Mouse (Mus musculus): ENCODE measurements around the gene Mbd3l1. TPM values are rescaled to one million over a fixed set of nuclear protein-coding genes. Genes with fewer than 3 reads are reported as not detected.
A peak's percentile ranks its signal among the peaks of the same experiment; 100 is the strongest.

Gene Mbd3l1
- polyA plus RNA-seq (2016; fragmentation: Nextera tagmentation; extraction: Ambion mirVana) = not detected in 2 replicates

DNA sequence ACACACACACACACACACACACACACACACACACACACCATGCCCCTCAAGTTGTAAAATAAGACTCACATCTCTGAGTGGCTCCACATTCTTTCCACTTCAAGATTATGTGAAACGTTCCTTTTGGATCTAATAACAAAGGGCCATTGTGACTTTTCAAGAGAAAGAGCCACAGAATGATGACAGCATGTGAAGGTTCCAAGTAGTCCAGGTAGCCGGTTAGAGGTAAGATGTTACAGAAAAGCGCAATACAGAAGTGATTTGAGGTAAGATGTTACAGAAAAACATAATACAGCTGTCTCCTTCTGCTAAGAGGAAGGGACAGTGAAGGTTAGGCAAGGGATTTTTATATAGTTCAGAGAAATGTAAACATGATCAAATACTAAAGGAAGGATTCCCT lies at the start of gene Mbd3l1, which contains the start of gene Zfp558:
Gene Mbd3l1, plus strand, starts transcription at position 192 of the 400 bp plus-strand sequence.
Gene Zfp558, minus strand, starts transcription at position 101 of the 400 bp plus-strand sequence.
- 76% methylated on average over 3 of the region's 3 CpGs for WGBS

DNA sequence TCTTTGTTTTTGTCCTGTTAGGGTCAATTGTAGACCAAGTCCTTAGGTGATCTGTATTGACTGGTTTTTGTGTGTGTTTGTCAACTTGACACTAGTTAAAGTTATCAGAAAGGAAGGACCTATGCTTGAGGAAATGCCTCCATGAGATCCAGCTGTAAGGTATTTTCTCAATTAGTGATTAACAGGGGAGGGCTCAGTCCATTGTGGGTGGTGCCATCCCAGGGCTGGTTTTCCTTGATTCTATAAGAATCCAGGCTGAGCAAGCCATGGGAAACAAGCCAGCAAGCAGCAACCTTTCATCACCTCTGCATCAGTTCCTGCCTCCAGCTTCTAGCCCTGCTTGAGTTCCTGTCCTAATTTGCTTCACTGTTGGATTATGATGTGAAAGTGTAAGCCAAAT lies 47.8 kb upstream of the Mbd3l1 start, which contains the start of gene Mbd3l2:
Gene Mbd3l2, plus strand, starts transcription at position 301 of the 400 bp plus-strand sequence.
- Histone ChIP-seq H3K9me3 (no peaks in the 10 kb centered on the region), H3K27ac (no peak within 1 kb of the TSS), H3K9ac (no peak within 1 kb of the TSS), H3K4me3 (replicated peaks) (no peak within 1 kb of the TSS), H3K36me3 (replicated peaks) (no peaks in the 10 kb centered on the region), H3K4me1 (no peaks in the 10 kb centered on the region), H3K4me2 (no peak within 1 kb of the TSS), H3K27me3 (no peaks in the 10 kb centered on the region)
- ATAC-seq (ENCODE audit: low FRiP score) = no peak

More for the DNA sequence above, at the start of gene Mbd3l1, which contains the start of gene Zfp558:
- no peak within 1 kb of the TSS for H3K4me2 ChIP-seq
- no peak within 1 kb of the TSS for H3K4me3 ChIP-seq (replicated peaks)
- no peak within 1 kb of the TSS for H3K9ac ChIP-seq
- H3K9me3 ChIP-seq = no peaks in the 10 kb centered on the region
- 0 out of 2 replicates have a peak, but pooled peaks cover 2% of the 10 kb centered on the region for H3K27me3 ChIP-seq
- H3K4me1 ChIP-seq = no peaks in the 10 kb centered on the region; the same call in 1 of the 2 replicates
- H3K36me3 ChIP-seq (replicated peaks) = no peaks in the 10 kb centered on the region
- H3K27ac ChIP-seq = no peak within 1 kb of the TSS
- no peak for ATAC-seq (ENCODE audit: low FRiP score)

DNA sequence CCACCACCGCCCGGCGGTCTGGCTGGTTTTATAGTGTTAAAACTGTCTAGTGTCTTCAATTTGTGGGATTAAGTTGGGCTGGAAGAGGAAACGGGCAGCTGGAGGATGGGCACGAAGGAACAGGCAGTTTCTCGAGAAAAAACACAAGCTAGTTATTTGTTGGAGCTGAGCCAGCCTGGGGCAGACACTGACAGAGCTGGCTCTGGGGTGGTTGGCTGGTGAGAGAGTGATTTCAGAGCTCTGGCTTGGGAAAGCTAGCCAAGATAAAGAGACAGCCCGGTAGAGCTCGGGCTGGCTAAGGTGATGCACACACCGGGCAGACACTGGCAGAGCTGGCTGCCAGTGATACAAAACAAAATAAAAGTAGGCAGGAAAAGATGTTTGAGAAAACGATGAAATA lies 46.5 kb upstream of the Mbd3l1 start:
- Histone ChIP-seq H3K9ac (no peak overlapping the region), H3K9me3 (no peaks in the 10 kb centered on the region), H3K36me3 (replicated peaks) (no peaks in the 10 kb centered on the region), H3K27me3 (no peaks in the 10 kb centered on the region), H3K4me3 (replicated peaks) (no peak overlapping the region), H3K27ac (no peak overlapping the region), H3K4me2 (no peak overlapping the region), H3K4me1 (no peaks in the 10 kb centered on the region)
- 79% methylated on average over 10 of the region's 10 CpGs for WGBS
- ATAC-seq (ENCODE audit: low FRiP score) = no peak

DNA sequence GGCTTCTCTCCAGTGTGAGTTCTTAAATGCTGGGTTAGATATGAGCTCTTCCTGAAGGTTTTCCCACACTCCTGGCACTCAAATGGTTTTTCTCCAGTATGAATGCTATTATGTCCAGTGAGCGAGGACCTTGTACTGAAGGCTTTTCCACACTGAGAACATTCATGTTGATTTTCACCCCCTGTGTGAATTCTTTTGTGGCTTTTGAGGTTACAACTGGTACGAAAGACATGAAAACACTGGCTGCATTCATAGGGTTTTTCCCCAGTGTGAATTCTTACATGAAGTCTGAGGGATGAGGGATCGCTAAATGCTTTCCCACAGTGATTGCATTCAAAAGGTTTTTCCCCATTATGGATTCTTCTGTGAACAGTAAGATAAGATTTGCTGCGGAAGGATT lies 21.6 kb upstream of the Mbd3l1 start:
- Histone ChIP-seq H3K9me3 (peaks cover 5% of the 10 kb centered on the region; the same call in 1 of the 2 replicates), H3K27me3 (no peaks in the 10 kb centered on the region), H3K27ac (no peak overlapping the region), H3K9ac (no peak overlapping the region), H3K4me2 (no peak overlapping the region), H3K36me3 (replicated peaks) (peaks cover 49% of the 10 kb centered on the region), H3K4me3 (replicated peaks) (no peak overlapping the region), H3K4me1 (no peaks in the 10 kb centered on the region)
- ATAC-seq (ENCODE audit: low FRiP score) = no peak
- 78% methylated on average over 4 of the region's 4 CpGs for WGBS

DNA sequence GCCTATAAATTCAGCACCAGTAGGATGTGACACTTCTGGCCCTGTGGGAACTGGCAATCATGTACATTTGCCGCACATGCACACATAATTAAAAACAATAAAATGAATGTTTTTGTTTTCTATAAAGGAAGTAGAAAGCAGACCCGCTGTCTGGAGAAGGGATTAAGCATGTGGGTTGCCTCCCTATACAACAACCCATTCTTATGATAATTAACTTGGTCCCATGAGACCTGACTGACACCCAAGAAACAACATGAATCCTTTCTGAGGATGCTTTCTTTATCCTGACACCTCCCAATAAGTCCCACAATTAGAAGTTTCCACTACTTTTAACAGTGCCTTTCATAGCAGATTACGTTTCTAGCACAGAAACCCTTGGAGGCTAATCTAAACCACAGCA lies 10.8 kb upstream of the Mbd3l1 start:
- Histone ChIP-seq H3K9me3 (no peaks in the 10 kb centered on the region), H3K4me3 (replicated peaks) (no peak overlapping the region), H3K36me3 (replicated peaks) (peaks cover 37% of the 10 kb centered on the region), H3K9ac (no peak overlapping the region), H3K4me1 (peaks cover 5% of the 10 kb centered on the region; the same call in 1 of the 2 replicates), H3K27me3 (no peaks in the 10 kb centered on the region), H3K27ac (no peak overlapping the region), H3K4me2 (no peak overlapping the region)
- no peak for ATAC-seq (ENCODE audit: low FRiP score)
- WGBS = 16% methylated on average over 3 of the region's 3 CpGs

DNA sequence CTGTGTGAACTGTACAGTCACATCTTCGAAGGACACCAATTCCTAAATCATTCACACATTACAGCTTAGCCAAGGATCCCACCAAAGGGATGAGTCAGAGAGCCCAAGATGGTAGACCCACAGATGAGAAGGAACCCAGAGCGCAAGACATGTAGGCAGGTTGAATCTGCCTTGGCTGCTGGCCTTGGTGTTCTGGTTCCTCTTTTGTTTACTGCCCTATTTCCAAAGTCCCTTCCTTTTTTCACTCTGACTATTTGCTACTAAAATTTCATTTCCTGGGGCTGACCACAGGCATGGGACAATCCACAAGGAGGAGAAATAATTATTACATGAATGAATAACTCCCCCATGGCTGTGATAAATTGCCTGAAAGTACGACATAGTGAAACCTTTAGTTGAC lies 10.2 kb upstream of the Mbd3l1 start:
- Histone ChIP-seq H3K9me3 (no peaks in the 10 kb centered on the region), H3K4me2 (no peak overlapping the region), H3K27me3 (no peaks in the 10 kb centered on the region), H3K4me3 (replicated peaks) (no peak overlapping the region), H3K27ac (no peak overlapping the region), H3K36me3 (replicated peaks) (peaks cover 34% of the 10 kb centered on the region), H3K9ac (no peak overlapping the region), H3K4me1 (peaks cover 5% of the 10 kb centered on the region; the same call in 1 of the 2 replicates)
- 88% methylated on average over 3 of the region's 3 CpGs for WGBS
- no peak for ATAC-seq (ENCODE audit: low FRiP score)

DNA sequence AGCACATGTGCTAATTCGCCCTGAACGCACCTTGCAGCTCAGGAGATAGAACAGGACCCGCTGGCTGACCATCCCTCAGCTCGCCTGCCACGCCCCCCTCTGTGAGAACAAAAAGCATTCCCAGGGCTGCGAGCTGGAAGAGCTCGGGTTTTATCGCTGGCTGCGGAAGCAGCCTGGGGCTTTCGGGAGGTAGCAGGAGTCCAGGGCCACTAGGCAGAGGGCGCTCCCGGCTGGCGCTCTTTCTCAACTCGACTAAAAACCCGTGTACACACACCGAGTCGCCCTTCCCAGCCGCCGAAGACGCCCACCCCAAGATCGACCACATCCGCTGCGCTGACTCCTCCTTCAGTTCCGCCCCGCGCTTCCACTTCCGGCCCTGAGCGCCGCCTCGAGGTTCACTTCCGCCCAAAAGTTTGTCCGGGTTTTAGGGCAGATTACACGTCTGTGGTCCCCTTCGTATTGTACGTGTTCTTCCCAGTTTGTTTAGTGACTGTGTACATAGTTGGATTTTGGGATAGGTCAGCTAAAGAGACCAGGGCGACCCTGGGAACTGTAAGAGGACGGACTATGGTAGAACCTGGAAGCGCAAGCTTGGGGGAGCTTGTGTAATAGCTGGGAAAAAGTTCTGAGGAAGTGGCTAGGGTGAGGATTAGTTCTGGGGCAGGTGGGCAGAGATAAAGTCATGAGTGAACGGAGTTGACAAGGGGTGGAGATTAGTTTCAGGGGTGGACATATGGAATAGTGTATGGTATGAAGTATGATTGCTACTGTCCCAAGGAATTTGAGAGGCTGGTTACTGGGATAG lies 4.6 kb upstream of the Mbd3l1 start:
- 4% methylated on average over 39 of the region's 39 CpGs for WGBS
- no peaks in the 10 kb centered on the region for H3K9me3 ChIP-seq
- 0 out of 2 replicates have a peak, but pooled peaks cover 2% of the 10 kb centered on the region for H3K36me3 ChIP-seq (replicated peaks)
- H3K9ac ChIP-seq = peak overlapping the region; percentile 68
- H3K27ac ChIP-seq = peak overlapping the region; percentile 96
- peak overlapping the region; percentile 70 for H3K4me2 ChIP-seq
- H3K4me3 ChIP-seq (replicated peaks) = peak overlapping the region; percentile 65
- peak; percentile 97 for ATAC-seq (ENCODE audit: low FRiP score)
- H3K27me3 ChIP-seq = 0 out of 2 replicates have a peak, but pooled peaks cover 2% of the 10 kb centered on the region
- no peaks in the 10 kb centered on the region; the same call in 1 of the 2 replicates for H3K4me1 ChIP-seq

DNA sequence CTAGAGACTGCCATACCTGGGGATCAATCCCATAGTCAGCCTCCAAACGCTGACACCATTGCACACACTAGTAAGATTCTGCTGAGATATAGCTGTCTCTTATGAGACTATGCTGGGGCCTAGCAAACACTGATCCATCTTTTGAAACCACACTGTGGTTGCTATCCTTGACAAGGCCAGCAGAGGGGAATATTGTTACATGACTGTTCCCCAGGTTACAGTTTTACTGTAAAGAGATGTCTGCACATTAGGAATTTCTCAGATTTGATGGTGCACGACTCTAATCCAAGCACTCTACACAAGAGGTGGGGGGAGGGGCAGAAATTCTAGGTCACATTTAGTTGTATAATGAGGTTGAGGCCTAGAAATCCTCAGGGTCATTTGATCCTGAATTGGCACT lies 29.9 kb downstream of the Mbd3l1 start:
- H3K36me3 ChIP-seq (replicated peaks) = no peaks in the 10 kb centered on the region
- H3K4me1 ChIP-seq = no peaks in the 10 kb centered on the region
- WGBS = 53% methylated on average over 2 of the region's 2 CpGs
- H3K4me2 ChIP-seq = no peak overlapping the region
- no peak overlapping the region for H3K9ac ChIP-seq
- H3K4me3 ChIP-seq (replicated peaks) = no peak overlapping the region
- H3K9me3 ChIP-seq = no peaks in the 10 kb centered on the region
- ATAC-seq (ENCODE audit: low FRiP score) = no peak
- no peak overlapping the region for H3K27ac ChIP-seq
- H3K27me3 ChIP-seq = no peaks in the 10 kb centered on the region

Small RNA genes within 50 kb of the gene (microRNA-seq; reads per million reads assigned to microRNA genes)
- not detected for gene Gm22854

Other genes with a start within 250 kb of the Mbd3l1 start
- gene Chordc1, start 186.2 kb upstream of the Mbd3l1 start, polyA plus RNA-seq (2016; fragmentation: Nextera tagmentation; extraction: Ambion mirVana) = 123 and 128 TPM in 2 replicates
- gene Naalad2, start 75.4 kb upstream of the Mbd3l1 start, polyA plus RNA-seq (2016; fragmentation: Nextera tagmentation; extraction: Ambion mirVana) = 1.1 and 1.7 TPM in 2 replicates
- gene Ubtfl1, start 73.9 kb upstream of the Mbd3l1 start, polyA plus RNA-seq (2016; fragmentation: Nextera tagmentation; extraction: Ambion mirVana) = not detected in 2 replicates
- 0.14 TPM in 1 of 2 replicates, not detected in the other for gene Mbd3l2, start 47.7 kb upstream of the Mbd3l1 start, polyA plus RNA-seq (2016; fragmentation: Nextera tagmentation; extraction: Ambion mirVana)
- 23.3 and 25.8 TPM in 2 replicates for gene Zfp558, start 91 bp upstream of the Mbd3l1 start, polyA plus RNA-seq (2016; fragmentation: Nextera tagmentation; extraction: Ambion mirVana)
- gene Muc16, start 196.2 kb downstream of the Mbd3l1 start, polyA plus RNA-seq (2016; fragmentation: Nextera tagmentation; extraction: Ambion mirVana) = not detected in 2 replicates

All from forebrain, embryonic 12.5 days (tissue).